Mouse (Mus musculus) MEL (cell line): ENCODE measurements around the gene Zfp277. TPM values are rescaled to one million over a fixed set of nuclear protein-coding genes. Genes with fewer than 3 reads are reported as not detected.

Experiments
- DNase-seq: peaks from one replicate; pipeline ENCODE4 v3.0.0; 2011; ENCODE audit warnings: low read depth, low spot score
- H3K27ac ChIP-seq: 2 replicates; pipeline ENCODE4 v1.5.1; 2012; ENCODE audit warnings: low read depth, mild to moderate bottlenecking, control low read depth, low read length, moderate library complexity; ENCODE audit not compliant: control insufficient read depth
- H3K27me3 ChIP-seq, 2 experiments: fragments of 150-350 bp in 1 of 2; sonication (generic) in 1 of 2; 2 replicates each; pipeline ENCODE4 v1.6.1; 2012; ENCODE audit warnings: low read length in 2 of 2, mild to moderate bottlenecking in 2 of 2, improper control_type of control experiment in 1 of 2, moderate library complexity in 1 of 2; ENCODE audit not compliant: insufficient read depth in 2 of 2, control insufficient read depth in 1 of 2
- H3K36me3 ChIP-seq, 2 experiments: 2 replicates each; pipeline ENCODE4 v1.6.1; 2012 to 2014; ENCODE audit warnings: low read length in 2 of 2, improper control_type of control experiment in 1 of 2, inconsistent platforms in 1 of 2, mild to moderate bottlenecking in 1 of 2; ENCODE audit not compliant: insufficient read depth in 2 of 2, control insufficient read depth in 1 of 2
- H3K4me1 ChIP-seq, 2 experiments: fragments of 150-350 bp in 1 of 2; sonication (generic) in 1 of 2; 2 replicates each; pipeline ENCODE4 v1.6.1; 2012; ENCODE audit warnings: low read length in 2 of 2, improper control_type of control experiment in 1 of 2, mild to moderate bottlenecking in 1 of 2; ENCODE audit not compliant: insufficient read depth in 2 of 2, control insufficient read depth in 1 of 2
- H3K4me3 ChIP-seq, 2 experiments: fragments of 150-350 bp in 1 of 2; sonication (generic) in 1 of 2; 2 replicates each; pipeline ENCODE4 v1.5.1; 2012; ENCODE audit warnings: low read depth in 2 of 2, low read length in 2 of 2, mild to moderate bottlenecking in 2 of 2, moderate library complexity in 2 of 2, control low read depth in 1 of 2, improper control_type of control experiment in 1 of 2; ENCODE audit not compliant: control insufficient read depth in 1 of 2, insufficient read depth in 1 of 2
- H3K79me2 ChIP-seq: 2 replicates; pipeline ENCODE4 v1.6.1; 2012; ENCODE audit warnings: mild to moderate bottlenecking, low read length, moderate library complexity; ENCODE audit not compliant: control insufficient read depth, poor library complexity, insufficient read depth
- H3K9ac ChIP-seq: 2 replicates; pipeline ENCODE4 v1.6.1; 2012; ENCODE audit warnings: low read depth, mild to moderate bottlenecking, control low read depth, low read length, moderate library complexity; ENCODE audit not compliant: control insufficient read depth, poor library complexity, severe bottlenecking
- H3K9me3 ChIP-seq: fragments of 150-350 bp; sonication (generic); replicated peaks from 2 replicates; pipeline ENCODE4 v1.6.1; 2012; ENCODE audit warnings: mild to moderate bottlenecking, low read length, improper control_type of control experiment, moderate library complexity; ENCODE audit not compliant: insufficient read depth
- E2F4 ChIP-seq: IDR thresholded peaks from 2 replicates; pipeline ENCODE4 v1.6.1; 2011; ENCODE audit warnings: low read depth, low read length, improper control_type of control experiment, borderline replicate concordance
- ETS1 ChIP-seq: IDR thresholded peaks from 2 replicates; pipeline ENCODE4 v1.6.1; 2012; ENCODE audit warnings: low read depth, mild to moderate bottlenecking, inconsistent platforms, low read length, improper control_type of control experiment, moderate library complexity
- JUND ChIP-seq: IDR thresholded peaks from 2 replicates; pipeline ENCODE4 v1.6.1; 2011; ENCODE audit warnings: low read depth, mild to moderate bottlenecking, improper control_type of control experiment, low read length
- MAFK ChIP-seq: IDR thresholded peaks from 2 replicates; pipeline ENCODE4 v1.6.1; 2011; ENCODE audit warnings: low read depth, mild to moderate bottlenecking, low read length, improper control_type of control experiment, borderline replicate concordance
- MAX ChIP-seq: IDR thresholded peaks from 2 replicates; pipeline ENCODE4 v1.6.1; 2011; ENCODE audit warnings: low read length, improper control_type of control experiment
- MXI1 ChIP-seq: IDR thresholded peaks from 2 replicates; pipeline ENCODE4 v1.6.1; 2011; ENCODE audit warnings: mild to moderate bottlenecking, low read depth, low read length, improper control_type of control experiment
- MYB ChIP-seq: IDR thresholded peaks from 2 replicates; pipeline ENCODE4 v1.6.1; 2011; ENCODE audit warnings: mild to moderate bottlenecking, low read depth, low read length, improper control_type of control experiment
- NRF1 ChIP-seq: IDR thresholded peaks from 2 replicates; pipeline ENCODE4 v1.6.1; 2014; ENCODE audit warnings: low read depth, mild to moderate bottlenecking, inconsistent platforms, low read length, improper control_type of control experiment, moderate library complexity; ENCODE audit not compliant: poor library complexity, insufficient read depth, severe bottlenecking
- POLR2A ChIP-seq, 2 experiments: IDR thresholded peaks; 2 replicates each; pipeline ENCODE4 v1.6.1; 2011 to 2012; ENCODE audit warnings: low read length in 2 of 2, mild to moderate bottlenecking in 2 of 2, control low read depth in 1 of 2, improper control_type of control experiment in 1 of 2, low read depth in 1 of 2, moderate library complexity in 1 of 2; ENCODE audit not compliant: control insufficient read depth in 1 of 2, insufficient read depth in 1 of 2, poor library complexity in 1 of 2
- POLR2AphosphoS2 ChIP-seq: IDR thresholded peaks from 2 replicates; pipeline ENCODE4 v1.6.1; 2011; ENCODE audit warnings: low read length, improper control_type of control experiment
- SIN3A ChIP-seq: IDR thresholded peaks from 2 replicates; pipeline ENCODE4 v1.6.1; 2012; ENCODE audit warnings: low read length, improper control_type of control experiment, inconsistent platforms
- TAL1 ChIP-seq: IDR thresholded peaks from 2 replicates; pipeline ENCODE4 v1.6.1; 2012; ENCODE audit warnings: mild to moderate bottlenecking, inconsistent platforms, low read length, moderate library complexity, mixed read lengths
- TCF12 ChIP-seq: IDR thresholded peaks from 2 replicates; pipeline ENCODE4 v1.6.1; 2014; ENCODE audit warnings: low read depth, mild to moderate bottlenecking, inconsistent platforms, low read length, improper control_type of control experiment, moderate library complexity
- USF2 ChIP-seq, 2 experiments: IDR thresholded peaks; 2 replicates each; pipeline ENCODE4 v1.6.1; 2011 to 2012; ENCODE audit warnings: improper control_type of control experiment in 2 of 2, low read length in 2 of 2, borderline replicate concordance in 1 of 2, inconsistent platforms in 1 of 2, low read depth in 1 of 2, mild to moderate bottlenecking in 1 of 2; ENCODE audit not compliant: insufficient read depth in 1 of 2
- ZNF384 ChIP-seq: IDR thresholded peaks from 2 replicates; pipeline ENCODE4 v1.6.1; 2012; ENCODE audit warnings: low read depth, mild to moderate bottlenecking, inconsistent platforms, low read length, improper control_type of control experiment
- polyA plus RNA-seq, 2 experiments: library from polyadenylated mRNA; stranded (reverse) in 1 of 2; unstranded in 1 of 2; fragments of >175 nt in 1 of 2; fragments of >200 nt in 1 of 2; gene quantifications; 2 replicates each; pipeline versions ENCODE4 v1.2.1 to v1.2.4; 2012; ENCODE audit warnings: low replicate concordance in 2 of 2, low read depth in 1 of 2; ENCODE audit not compliant: insufficient read length in 2 of 2, insufficient read depth in 1 of 2, missing spikeins in 1 of 2
- total RNA-seq: library from RNA; depleted of rRNA; stranded (reverse); fragments of 300-350 nt; gene quantifications from 2 replicates; pipeline ENCODE4 v1.2.3, GENCODE M21; 2012

Zfp277 gene
- total and polyA plus RNA-seq, 3 experiments = 1.1 to 1.9 TPM; not detected in 1

GRCm38 (mm10) chr12:40477621-40478452 is 32.1 kb upstream of the Zfp277 start:
- no peak for TF ChIP-seq TCF12
- TF ChIP-seq JUND = no peak
- TF ChIP-seq ZNF384 = no peak
- TF ChIP-seq MYB = no peak
- no peak for TF ChIP-seq MAX
- TF ChIP-seq SIN3A = no peak
- TF ChIP-seq POLR2A (IDR thresholded peaks at IDR 0.05; ENCODE audit: control insufficient read depth in 1 of 2, insufficient read depth in 1 of 2, low read depth in 1 of 2, low read length in 2 of 2, poor library complexity in 1 of 2) = no peak
- TF ChIP-seq NRF1 = no peak
- TF ChIP-seq MXI1 = no peak
- no peak for TF ChIP-seq MAFK
- no peak for TF ChIP-seq E2F4
- TF ChIP-seq USF2 (IDR thresholded peaks at IDR 0.05; ENCODE audit: borderline replicate concordance in 1 of 2, insufficient read depth in 1 of 2, low read depth in 1 of 2, low read length in 2 of 2) = no peak
- TF ChIP-seq TAL1 = no peak
- TF ChIP-seq POLR2AphosphoS2 = no peak
- TF ChIP-seq, all 39 proteins: peak for 0
- no peak overlapping the region for H3K27ac ChIP-seq
- no peaks in the 10 kb centered on the region for H3K4me1 ChIP-seq
- H3K36me3 ChIP-seq = no peaks in the 10 kb centered on the region
- no peaks in the 10 kb centered on the region for H3K9me3 ChIP-seq
- no peak overlapping the region for H3K4me3 ChIP-seq
- H3K79me2 ChIP-seq = no peaks in the 10 kb centered on the region
- no peak for DNase-seq
- H3K27me3 ChIP-seq = no peaks in the 10 kb centered on the region; a peak in 2 of 4 replicates
- no peak overlapping the region for H3K9ac ChIP-seq

- H3K79me2 ChIP-seq = no peaks in the 10 kb centered on the region
- no peaks in the 10 kb centered on the region for H3K36me3 ChIP-seq
- H3K9me3 ChIP-seq = no peaks in the 10 kb centered on the region
- DNase-seq = no peak
- H3K4me1 ChIP-seq = no peaks in the 10 kb centered on the region
- peaks cover 0 to 2% of the 10 kb centered on the region in 2 experiments; a peak in 2 of 4 replicates for H3K27me3 ChIP-seq
- no peak overlapping the region for H3K27ac ChIP-seq
- no peak for TF ChIP-seq ETS1
- no peak overlapping the region for H3K9ac ChIP-seq
- H3K4me3 ChIP-seq = no peak overlapping the region
Observed at GRCm38 (mm10) chr12:40473709-40474108, 28.0 kb upstream of the Zfp277 start.
